12 mouse cellular contexts compared by ENCODE assay signal in genomic region chr6:137629603-137630231, GRCm38 (mm10). TPM values are rescaled to one million over a fixed set of nuclear protein-coding genes. Genes with fewer than 3 reads are reported as not detected.
A peak's percentile ranks its signal among the peaks of the same experiment; 100 is the strongest.
DNase-seq lines count a peak whose midpoint lies in the region; ATAC-seq and TF ChIP-seq lines count a peak whose summit lies in the region.
"Had no signal": no experiment of that assay in that cellular context is flagged by ENCODE, and none has a peak within 500 bp of the region (broad histone marks: within the 10 kb centered on the region; RNA-seq: fewer than 3 reads in every experiment).

No protein-coding gene starts in this region.

- intact Hi-C loops in left cerebral cortex, postnatal 4 days (cut with DNase I): no loop called here
- intact Hi-C loops in left cerebral cortex, adult 2 months (cut with DNase I): no loop called here

- peaks cover 10% of the 10 kb centered on the region for H3K4me1 ChIP-seq in embryonic facial prominence, embryonic 14.5 days (ENCODE audit: control insufficient read depth, insufficient read depth, low read length)
- H3K4me1 ChIP-seq in hindbrain, embryonic 14.5 days (replicated peaks; ENCODE audit: control insufficient read depth, insufficient read depth, low read length): peaks cover 9% of the 10 kb centered on the region; the same call in 1 of the 2 replicates
- H3K4me1 ChIP-seq in midbrain, embryonic 15.5 days: peaks cover 7% of the 10 kb centered on the region
- H3K4me1 ChIP-seq: liver, embryonic 12.5 days had no signal

- no peak overlapping the region for H3K27ac ChIP-seq in left cerebral cortex, adult 2 months
- no peak overlapping the region for H3K27ac ChIP-seq in embryonic facial prominence, embryonic 14.5 days (replicated peaks; ENCODE audit: low read depth, low read length)
- peak overlapping the region; percentile 51; the same call in 1 of the 2 replicates for H3K27ac ChIP-seq in hindbrain, embryonic 14.5 days
- 0 out of 2 replicates have a peak overlapping the region, but pooled peaks have one; percentile 53 for H3K27ac ChIP-seq in midbrain, embryonic 15.5 days
- H3K27ac ChIP-seq: heart, adult 2 months; liver, embryonic 12.5 days had no signal

- H3K36me3 ChIP-seq in embryonic facial prominence, embryonic 14.5 days (ENCODE audit: control insufficient read depth, insufficient read depth, low read length): no peaks in the 10 kb centered on the region
- no peaks in the 10 kb centered on the region for H3K36me3 ChIP-seq in hindbrain, embryonic 14.5 days (replicated peaks; ENCODE audit: control insufficient read depth, insufficient read depth)
- no peaks in the 10 kb centered on the region for H3K36me3 ChIP-seq in midbrain, embryonic 15.5 days (replicated peaks)
- H3K36me3 ChIP-seq: liver, embryonic 12.5 days had no signal

- H3K4me2 ChIP-seq in embryonic facial prominence, embryonic 14.5 days (ENCODE audit: low read depth, low read length): no peak overlapping the region
- H3K4me2 ChIP-seq in hindbrain, embryonic 14.5 days (replicated peaks): 0 out of 2 replicates have a peak overlapping the region, but pooled peaks have one; percentile 25
- H3K4me2 ChIP-seq in midbrain, embryonic 15.5 days: no peak overlapping the region
- H3K4me2 ChIP-seq: liver, embryonic 12.5 days had no signal

- DNase-seq in left cerebral cortex, postnatal 4 days: peak; percentile 24
- no peak for DNase-seq in left cerebral cortex, adult 2 months (ENCODE audit: extremely low spot score in 1 of 2, low spot score in 2 of 2)
- DNase-seq in embryonic facial prominence, embryonic 14.5 days (ENCODE audit: low spot score): peak; percentile 28
- no peak for DNase-seq in hindbrain, embryonic 14.5 days (ENCODE audit: low spot score)
- no peak for DNase-seq in left cerebral cortex, adult 9 months (ENCODE audit: low spot score in 2 of 2)
- DNase-seq in frontal cortex, postnatal 10 days (ENCODE audit: low spot score in 2 of 2): no peak
- DNase-seq: heart, adult 2 months; kidney, adult 18-20 months; right cerebral cortex, adult 18-20 months had no signal

- H3K4me3 ChIP-seq in left cerebral cortex, adult 2 months: no peak overlapping the region
- no peak overlapping the region for H3K4me3 ChIP-seq in embryonic facial prominence, embryonic 14.5 days (ENCODE audit: low read depth, low read length)
- H3K4me3 ChIP-seq in hindbrain, embryonic 14.5 days (replicated peaks; ENCODE audit: low read length): no peak overlapping the region
- H3K4me3 ChIP-seq in midbrain, embryonic 15.5 days: no peak overlapping the region
- H3K4me3 ChIP-seq: heart, adult 2 months; liver, embryonic 12.5 days had no signal

- ATAC-seq in embryonic facial prominence, embryonic 14.5 days (ENCODE audit: low read depth): no peak
- peak; percentile 27; the same call in 1 of the 2 replicates for ATAC-seq in hindbrain, embryonic 14.5 days (ENCODE audit: low FRiP score)
- ATAC-seq in midbrain, embryonic 15.5 days (replicated peaks): peak; percentile 78
- no peak for ATAC-seq in erythroblast, adult 5-6 weeks (replicated peaks; ENCODE audit: low FRiP score, poor library complexity, severe bottlenecking)
- ATAC-seq: liver, embryonic 12.5 days had no signal

- H3K9ac ChIP-seq in embryonic facial prominence, embryonic 14.5 days (ENCODE audit: low read depth, low read length): no peak overlapping the region
- peak overlapping the region; percentile 28; the same call in 1 of the 2 replicates for H3K9ac ChIP-seq in hindbrain, embryonic 14.5 days
- H3K9ac ChIP-seq in midbrain, embryonic 15.5 days: no peak overlapping the region
- H3K9ac ChIP-seq: liver, embryonic 12.5 days had no signal

- 59% methylated on average over 13 of the region's 13 CpGs for WGBS in embryonic facial prominence, embryonic 14.5 days
- WGBS in hindbrain, embryonic 14.5 days: 37% methylated on average over 13 of the region's 13 CpGs
- WGBS in midbrain, embryonic 15.5 days: 36% methylated on average over 13 of the region's 13 CpGs

- H3K9me3 ChIP-seq in embryonic facial prominence, embryonic 14.5 days (ENCODE audit: control insufficient read depth, low read length): no peaks in the 10 kb centered on the region
- H3K9me3 ChIP-seq in hindbrain, embryonic 14.5 days (ENCODE audit: control insufficient read depth, low read length): no peaks in the 10 kb centered on the region
- no peaks in the 10 kb centered on the region for H3K9me3 ChIP-seq in midbrain, embryonic 15.5 days
- H3K9me3 ChIP-seq: liver, embryonic 12.5 days had no signal

- TF ChIP-seq CTCF in left cerebral cortex, adult 2 months (IDR thresholded peaks at IDR 0.05): no peak

- H3K27me3 ChIP-seq in embryonic facial prominence, embryonic 14.5 days (replicated peaks; ENCODE audit: control insufficient read depth, insufficient read depth, low read length): no peaks in the 10 kb centered on the region
- H3K27me3 ChIP-seq in hindbrain, embryonic 14.5 days (ENCODE audit: control insufficient read depth, insufficient read depth, low read length): no peaks in the 10 kb centered on the region
- no peaks in the 10 kb centered on the region for H3K27me3 ChIP-seq in midbrain, embryonic 15.5 days (replicated peaks)

RNA-seq across cellular contexts. Expression of gene Eps8, which starts 25.0 kb away (rescaled TPM):
- 10 to 100 TPM; 33.1 to 39.5 TPM for total RNA-seq in left cerebral cortex, postnatal 4 days (2021)
- total RNA-seq in left cerebral cortex, adult 2 months (2021): 10 to 100 TPM; 31.6 to 35.3 TPM
- polyA plus RNA-seq in embryonic facial prominence, embryonic 14.5 days (2014; fragmentation: Nextera tagmentation; extraction: Ambion mirVana): 28.7 and 35.9 TPM in 2 replicates
- 20.2 and 28.3 TPM in 2 replicates for polyA plus RNA-seq in hindbrain, embryonic 14.5 days (2014; fragmentation: Nextera tagmentation; extraction: Ambion mirVana)
- 25.1 and 25.8 TPM in 2 replicates for polyA plus RNA-seq in midbrain, embryonic 15.5 days (2015; fragmentation: Nextera tagmentation; extraction: Ambion mirVana)
- 4.4 and 6.3 TPM in 2 replicates for total RNA-seq in erythroblast, adult 5-6 weeks (2015; ENCODE audit: low replicate concordance)
- 2.3 and 2.9 TPM in 2 replicates for total RNA-seq in erythroblast, adult 5-6 weeks (2017; ENCODE audit: low replicate concordance)

Comparison
In these comparisons a context has a peak if more than half of its experiments do, and no peak if none do; other contexts are left out.
1. DNase-seq: peak in left cerebral cortex, postnatal 4 days (single experiment) and embryonic facial prominence, embryonic 14.5 days (single experiment); none in left cerebral cortex, adult 2 months (0 of 2), hindbrain, embryonic 14.5 days (single experiment), left cerebral cortex, adult 9 months (0 of 2) and frontal cortex, postnatal 10 days (0 of 2).
2. H3K27ac ChIP-seq: peak in hindbrain, embryonic 14.5 days (single experiment) and midbrain, embryonic 15.5 days (single experiment); none in left cerebral cortex, adult 2 months (single experiment) and embryonic facial prominence, embryonic 14.5 days (single experiment).
3. ATAC-seq: peak in hindbrain, embryonic 14.5 days (single experiment) and midbrain, embryonic 15.5 days (single experiment); none in embryonic facial prominence, embryonic 14.5 days (single experiment) and erythroblast, adult 5-6 weeks (single experiment).
4. RNA of gene Eps8, which starts 25.0 kb away (total RNA-seq): 33.1 to 39.5 TPM in left cerebral cortex, postnatal 4 days and 31.6 to 35.3 TPM in left cerebral cortex, adult 2 months; 2.3 to 6.3 TPM in erythroblast, adult 5-6 weeks; every median in the first group is over 4 times any median in the second.